Mouse (Mus musculus): ENCODE data around the gene Rnd3. TPM values are rescaled to one million over a fixed set of nuclear protein-coding genes. Genes with fewer than 3 reads are reported as not detected.

The Rnd3 gene
- total RNA-seq (2014; fragmentation: Nextera tagmentation) (not detected in 2 replicates), total RNA-seq (2017) (0.99 and 2.3 TPM in 2 replicates)

DNA sequence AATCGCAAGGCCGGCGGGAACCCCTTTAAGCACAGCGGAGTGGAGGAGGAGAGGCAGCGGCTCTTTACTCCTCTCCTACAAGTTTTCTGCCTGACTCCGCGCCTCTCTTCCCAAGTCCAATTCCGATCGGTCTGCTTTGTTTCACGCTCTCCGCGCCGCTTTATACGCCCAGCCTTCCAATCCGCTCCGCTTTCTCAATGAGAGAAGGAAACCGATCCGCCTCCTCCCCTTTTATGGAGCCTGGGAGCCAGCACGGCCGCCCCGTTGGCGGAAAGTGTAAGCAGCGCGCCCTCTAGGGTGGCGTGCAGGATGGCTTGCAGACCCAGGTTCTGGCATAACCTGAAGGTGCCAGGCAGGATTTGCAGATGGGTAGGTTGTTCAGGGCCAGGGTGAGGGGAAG is at the start of gene Rnd3:
Rnd3 (minus strand) TSS at position 137 of the 400 bp plus-strand sequence.
- ATAC-seq (replicated peaks; ENCODE audit: low FRiP score, low TSS enrichment, poor library complexity, severe bottlenecking) = peak; percentile 91

DNA sequence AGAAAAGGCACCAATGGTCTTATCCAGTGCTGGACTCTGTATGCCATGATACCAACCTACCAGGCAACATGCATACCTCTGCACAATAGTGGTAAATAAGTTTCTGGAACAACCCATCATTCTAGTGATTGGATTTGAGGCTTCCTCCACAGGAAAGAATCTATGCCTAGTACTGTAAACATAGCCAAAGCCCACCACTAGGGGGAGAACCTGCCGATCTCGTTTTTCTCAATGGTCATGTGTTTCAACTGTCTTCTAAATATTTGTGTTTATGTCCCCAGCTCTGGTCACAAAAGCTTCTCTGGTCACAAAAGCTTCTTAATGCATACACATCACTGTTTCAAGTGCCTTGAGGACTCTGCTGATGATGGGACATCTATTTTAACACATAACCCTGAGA is 43.4 kb upstream of the Rnd3 start:
- no peak for ATAC-seq (replicated peaks; ENCODE audit: low FRiP score, low TSS enrichment, poor library complexity, severe bottlenecking)

- ATAC-seq (replicated peaks; ENCODE audit: low FRiP score, low TSS enrichment, poor library complexity, severe bottlenecking) = no peak
Measured at GRCm38 (mm10) chr2:51185762-51186161, 36.9 kb upstream of the Rnd3 start.

GRCm38 (mm10) chr2:51182990-51183389 is 34.1 kb upstream of the Rnd3 start:
- no peak for ATAC-seq (replicated peaks; ENCODE audit: low FRiP score, low TSS enrichment, poor library complexity, severe bottlenecking)

DNA sequence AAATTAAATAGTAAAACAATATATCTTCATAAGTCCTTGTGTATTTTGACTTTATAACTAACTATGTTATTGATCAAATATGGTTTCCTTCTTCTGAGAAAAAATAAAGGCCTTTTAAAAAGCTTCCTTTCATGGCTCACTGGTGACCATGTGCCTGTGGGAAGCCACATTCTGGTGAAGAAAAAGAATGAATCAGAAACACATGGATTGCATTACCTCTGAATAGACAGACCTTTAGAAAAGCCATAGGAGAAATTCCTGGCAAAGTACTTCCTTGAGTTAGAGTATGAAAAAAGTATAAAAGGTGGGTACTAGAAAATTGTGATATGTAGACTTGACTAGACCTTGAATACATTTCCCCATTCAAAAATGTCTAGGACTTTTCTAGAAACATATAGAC is 32.5 kb upstream of the Rnd3 start:
- ATAC-seq (replicated peaks; ENCODE audit: low FRiP score, low TSS enrichment, poor library complexity, severe bottlenecking) = no peak

DNA sequence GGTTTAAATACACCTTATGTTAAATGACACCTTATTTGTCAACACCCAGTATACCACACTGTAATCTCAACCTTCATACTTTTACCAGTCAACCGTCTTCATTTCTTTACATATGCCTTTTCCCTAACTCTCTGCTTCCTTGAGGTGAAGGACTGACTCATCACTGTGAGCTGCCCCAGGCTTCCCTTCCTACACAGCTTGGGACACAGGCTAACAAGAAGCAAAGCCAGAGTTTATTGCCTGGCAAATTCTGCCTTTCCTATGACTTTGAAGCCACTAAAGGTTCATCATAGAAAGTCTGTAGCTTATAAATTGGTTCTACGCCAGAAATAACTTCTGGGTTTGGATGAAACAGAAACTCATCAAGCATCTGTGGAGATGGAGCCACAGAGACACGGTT is 30.2 kb upstream of the Rnd3 start:
- no peak for ATAC-seq (replicated peaks; ENCODE audit: low FRiP score, low TSS enrichment, poor library complexity, severe bottlenecking)

- ATAC-seq (replicated peaks; ENCODE audit: low FRiP score, low TSS enrichment, poor library complexity, severe bottlenecking) = no peak
Measured at GRCm38 (mm10) chr2:51177615-51178014, 28.7 kb upstream of the Rnd3 start.

DNA sequence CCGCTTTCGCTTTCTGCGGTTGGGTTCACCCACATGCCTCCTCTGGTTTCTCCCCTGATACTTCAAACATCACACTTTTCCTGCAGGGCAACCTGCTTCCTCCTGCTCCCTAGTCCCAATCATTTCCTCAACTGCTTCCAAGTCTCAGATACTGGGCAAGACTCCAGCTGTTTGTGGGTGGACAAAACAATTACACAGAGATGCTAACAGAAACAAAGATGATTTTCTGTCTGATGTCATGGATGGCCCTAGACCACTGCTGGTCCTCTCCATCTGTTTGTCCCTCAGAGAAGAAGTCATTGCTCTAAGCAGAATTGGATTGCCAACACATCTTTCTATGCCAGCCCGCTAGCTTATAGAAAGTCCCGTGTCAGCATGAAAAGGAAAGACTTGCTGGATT is 26.4 kb upstream of the Rnd3 start:
- no peak for ATAC-seq (replicated peaks; ENCODE audit: low FRiP score, low TSS enrichment, poor library complexity, severe bottlenecking)

- ATAC-seq (replicated peaks; ENCODE audit: low FRiP score, low TSS enrichment, poor library complexity, severe bottlenecking) = no peak
Measured at GRCm38 (mm10) chr2:51161110-51161509, 12.2 kb upstream of the Rnd3 start.

DNA sequence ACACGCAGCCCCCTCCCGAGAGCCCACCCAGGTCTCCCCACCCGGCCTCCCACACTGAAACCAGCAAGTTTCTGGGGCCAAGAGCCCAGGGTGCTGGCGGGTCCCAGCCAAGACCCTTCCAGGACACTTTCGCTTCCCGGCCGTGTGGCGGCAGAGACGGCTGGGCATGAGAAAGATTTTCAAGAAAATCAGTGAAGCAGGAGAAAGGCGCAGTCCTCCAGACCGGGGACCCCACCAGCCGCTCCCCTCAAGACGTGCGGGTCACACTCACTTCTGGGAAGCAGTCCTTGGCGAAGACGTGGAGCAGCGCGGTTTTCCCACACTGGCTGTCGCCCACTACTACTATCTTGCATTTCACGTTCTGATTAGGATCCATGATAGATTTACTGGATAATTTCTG is 457 bp downstream of the Rnd3 start:
- no peak for ATAC-seq (replicated peaks; ENCODE audit: low FRiP score, low TSS enrichment, poor library complexity, severe bottlenecking)

- ATAC-seq (replicated peaks; ENCODE audit: low FRiP score, low TSS enrichment, poor library complexity, severe bottlenecking) = no peak
Measured at GRCm38 (mm10) chr2:51148065-51148407, 875 bp downstream of the Rnd3 start.

DNA sequence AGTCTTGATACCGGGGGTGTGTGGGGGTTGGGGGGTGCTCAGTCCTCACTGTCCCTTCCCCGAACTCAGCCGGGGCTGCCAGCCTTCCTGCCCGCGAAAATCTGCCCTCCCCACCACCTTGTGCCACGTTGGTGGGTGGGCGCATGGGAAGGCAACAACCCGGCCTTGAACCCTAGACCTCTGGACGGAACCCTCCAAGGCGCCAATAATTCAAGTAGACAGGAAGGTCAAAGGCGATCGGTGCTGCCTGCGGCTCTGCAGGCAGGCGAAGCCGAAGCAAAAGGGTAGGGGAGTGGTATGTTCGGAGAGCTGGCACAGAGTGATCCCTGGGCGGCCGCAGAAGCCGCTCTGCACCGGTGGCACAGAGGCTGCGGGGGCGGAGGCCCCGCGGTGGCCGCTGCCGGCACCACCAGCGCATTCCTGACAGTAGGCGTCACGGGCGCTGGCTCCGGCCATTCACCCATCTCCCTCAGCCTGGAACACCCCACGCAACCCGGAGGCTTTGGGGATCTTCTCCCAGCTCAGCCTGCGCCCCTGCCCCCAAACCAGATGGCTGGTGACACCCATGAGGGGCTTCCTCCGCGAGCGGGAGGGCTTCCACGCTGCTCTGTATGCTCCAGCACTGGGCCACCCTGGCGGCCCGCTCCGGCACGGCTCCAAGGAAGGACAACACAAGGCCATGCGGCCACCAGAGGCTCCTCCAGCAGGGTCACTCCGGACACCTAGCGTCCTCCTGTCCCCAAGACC is 1.4 kb downstream of the Rnd3 start:
- peak; percentile 52 for ATAC-seq (replicated peaks; ENCODE audit: low FRiP score, low TSS enrichment, poor library complexity, severe bottlenecking)

- peak; percentile 32; the same call in 1 of the 2 replicates for ATAC-seq (replicated peaks; ENCODE audit: low FRiP score, low TSS enrichment, poor library complexity, severe bottlenecking)
Measured at GRCm38 (mm10) chr2:51146871-51147317, 2.0 kb downstream of the Rnd3 start.

DNA sequence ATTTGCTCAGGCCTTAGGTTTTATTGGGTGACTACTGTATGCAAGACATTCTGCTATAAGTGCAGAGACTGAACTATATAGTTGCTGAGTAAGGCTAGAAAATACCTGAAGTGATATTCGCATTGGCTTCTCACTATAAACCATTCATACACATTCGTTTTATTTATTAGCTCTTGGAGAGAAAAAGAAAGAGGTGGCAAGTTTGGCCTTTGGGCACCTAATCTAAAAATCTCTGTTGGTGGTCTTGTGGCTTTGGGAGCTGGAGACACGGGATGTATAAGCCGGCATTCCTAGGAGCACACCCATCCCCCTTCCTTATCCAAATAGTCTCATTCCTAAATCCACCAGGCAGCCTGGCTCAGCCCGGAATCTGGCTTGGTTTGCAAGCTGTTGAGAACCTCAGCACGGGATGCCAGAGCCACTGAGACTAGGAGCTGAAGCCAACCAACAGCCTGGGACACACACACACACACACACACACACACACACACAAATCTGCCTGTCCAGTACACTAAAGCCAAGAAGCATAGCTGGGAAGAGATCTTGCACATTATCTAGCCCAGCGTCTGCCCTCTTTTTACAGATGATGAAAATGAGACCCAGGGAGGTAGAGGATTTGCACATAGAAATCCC is 3.0 kb downstream of the Rnd3 start:
- no peak for ATAC-seq (replicated peaks; ENCODE audit: low FRiP score, low TSS enrichment, poor library complexity, severe bottlenecking)

DNA sequence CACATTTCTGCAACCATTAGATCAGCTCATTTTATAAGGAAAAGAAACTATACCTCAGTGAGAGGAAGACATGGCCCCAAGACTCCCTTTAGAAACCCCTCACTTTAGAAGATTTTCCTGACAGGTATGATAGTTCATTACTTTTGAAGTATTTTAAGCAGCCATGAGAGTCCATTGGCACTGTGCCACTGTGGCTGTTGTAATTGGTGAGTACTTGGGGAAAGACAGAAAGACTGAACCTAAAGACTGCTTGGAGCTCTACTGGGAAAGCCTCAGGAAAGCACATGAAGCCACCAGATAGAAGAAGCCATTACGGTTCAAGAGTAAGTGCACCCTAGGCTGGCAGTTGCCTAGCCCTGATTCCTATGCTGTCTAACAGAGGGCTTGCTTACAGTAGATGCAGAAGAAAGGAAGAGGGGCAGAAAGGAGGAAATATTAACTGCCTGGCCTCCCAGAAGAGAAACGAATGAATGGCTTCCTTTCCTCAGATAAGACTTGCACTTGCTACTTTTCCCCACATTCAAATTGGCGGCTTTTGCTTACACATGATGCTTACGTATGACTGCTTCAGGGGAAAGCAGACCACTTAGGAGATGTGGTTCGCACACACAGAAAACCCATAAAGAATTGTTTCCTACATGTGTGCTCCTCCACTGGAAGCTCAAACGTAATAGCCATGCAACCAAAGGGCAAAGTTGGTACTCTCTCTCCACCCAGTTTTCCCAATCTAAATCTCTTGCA is 4.4 kb downstream of the Rnd3 start:
- no peak for ATAC-seq (replicated peaks; ENCODE audit: low FRiP score, low TSS enrichment, poor library complexity, severe bottlenecking)

GRCm38 (mm10) chr2:51142422-51142821 is 6.5 kb downstream of the Rnd3 start:
- ATAC-seq (replicated peaks; ENCODE audit: low FRiP score, low TSS enrichment, poor library complexity, severe bottlenecking) = no peak

DNA sequence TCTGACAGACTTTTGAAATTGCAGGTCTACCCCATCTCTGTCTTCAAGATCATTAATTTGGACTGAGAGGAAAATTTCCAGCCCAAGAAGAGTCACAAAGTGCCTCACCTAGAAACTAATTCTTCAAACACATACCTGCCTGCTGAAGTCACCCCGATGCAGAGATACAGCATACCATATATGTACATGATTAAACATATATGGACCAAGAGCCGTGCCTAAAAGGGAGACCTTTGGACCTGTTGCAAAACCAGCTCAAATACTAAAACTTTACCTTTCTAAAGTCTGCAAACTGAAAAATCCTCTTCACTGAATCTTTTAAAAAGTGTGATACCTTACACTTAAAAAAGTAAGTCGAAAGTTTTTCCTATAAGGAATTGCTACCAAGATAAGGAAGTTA is 7.6 kb downstream of the Rnd3 start:
- no peak for ATAC-seq (replicated peaks; ENCODE audit: low FRiP score, low TSS enrichment, poor library complexity, severe bottlenecking)

- no peak for ATAC-seq (replicated peaks; ENCODE audit: low FRiP score, low TSS enrichment, poor library complexity, severe bottlenecking)
Measured at GRCm38 (mm10) chr2:51140486-51140885, 8.4 kb downstream of the Rnd3 start.

DNA sequence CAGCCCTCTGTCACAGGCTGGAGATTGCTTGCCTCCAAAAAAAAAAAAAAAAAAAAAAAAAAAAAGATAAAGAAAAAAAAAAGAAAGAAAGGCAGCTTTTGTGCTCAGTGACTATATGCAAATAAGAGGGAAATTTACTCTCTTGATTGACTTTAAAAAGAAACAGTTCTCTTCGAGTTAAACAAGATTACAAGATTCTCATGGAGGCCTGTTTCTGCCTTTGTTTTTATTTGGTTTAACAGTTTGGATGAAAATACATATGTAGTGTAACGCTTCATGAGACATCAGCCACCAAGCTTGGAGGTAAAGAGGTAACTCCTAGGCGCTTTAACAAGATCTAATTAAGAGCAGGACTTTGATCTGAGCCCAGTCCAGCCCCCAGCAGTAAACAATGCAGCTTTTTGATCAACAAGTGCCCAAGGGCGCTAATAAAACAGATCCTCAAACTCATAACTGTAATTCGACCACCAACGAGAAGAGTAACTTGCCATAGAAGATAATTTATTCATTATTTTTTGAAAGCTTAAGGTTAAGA is 8.9 kb downstream of the Rnd3 start:
- ATAC-seq (replicated peaks; ENCODE audit: low FRiP score, low TSS enrichment, poor library complexity, severe bottlenecking) = no peak

DNA sequence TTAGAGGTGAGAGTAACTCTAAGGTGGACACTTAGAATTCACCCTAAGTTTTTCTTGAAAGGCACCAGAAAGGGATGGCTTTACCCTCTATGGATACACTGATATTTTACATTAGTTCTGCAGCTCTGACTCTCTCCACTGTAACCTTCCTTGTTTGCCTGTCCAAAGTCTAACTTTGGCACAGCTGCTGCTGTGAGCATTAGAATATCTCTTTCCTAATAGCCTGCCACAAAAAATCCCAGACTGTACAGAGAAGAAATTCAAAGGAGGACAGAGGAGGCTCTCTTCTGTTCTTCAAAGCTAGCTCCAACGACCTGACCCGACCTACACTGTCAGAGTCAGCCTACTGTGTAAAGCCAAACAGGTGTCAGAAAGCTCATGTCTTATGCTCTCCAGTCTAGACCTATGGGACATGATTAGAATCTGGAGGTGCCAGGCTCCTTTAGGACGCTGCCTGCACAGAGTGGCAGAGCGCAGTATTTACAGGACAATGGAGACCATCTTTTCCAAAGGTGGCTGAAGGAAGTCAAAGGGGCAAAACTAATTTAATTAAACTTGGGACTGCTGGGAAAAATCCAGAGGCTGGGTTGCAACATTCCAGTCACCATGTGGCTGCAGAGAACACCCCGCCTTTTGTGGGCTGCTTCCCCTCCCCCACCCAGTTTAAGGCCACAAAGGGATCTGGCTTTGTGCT is 9.5 kb downstream of the Rnd3 start:
- ATAC-seq (replicated peaks; ENCODE audit: low FRiP score, low TSS enrichment, poor library complexity, severe bottlenecking) = no peak
